In the genomic region with DNA sequence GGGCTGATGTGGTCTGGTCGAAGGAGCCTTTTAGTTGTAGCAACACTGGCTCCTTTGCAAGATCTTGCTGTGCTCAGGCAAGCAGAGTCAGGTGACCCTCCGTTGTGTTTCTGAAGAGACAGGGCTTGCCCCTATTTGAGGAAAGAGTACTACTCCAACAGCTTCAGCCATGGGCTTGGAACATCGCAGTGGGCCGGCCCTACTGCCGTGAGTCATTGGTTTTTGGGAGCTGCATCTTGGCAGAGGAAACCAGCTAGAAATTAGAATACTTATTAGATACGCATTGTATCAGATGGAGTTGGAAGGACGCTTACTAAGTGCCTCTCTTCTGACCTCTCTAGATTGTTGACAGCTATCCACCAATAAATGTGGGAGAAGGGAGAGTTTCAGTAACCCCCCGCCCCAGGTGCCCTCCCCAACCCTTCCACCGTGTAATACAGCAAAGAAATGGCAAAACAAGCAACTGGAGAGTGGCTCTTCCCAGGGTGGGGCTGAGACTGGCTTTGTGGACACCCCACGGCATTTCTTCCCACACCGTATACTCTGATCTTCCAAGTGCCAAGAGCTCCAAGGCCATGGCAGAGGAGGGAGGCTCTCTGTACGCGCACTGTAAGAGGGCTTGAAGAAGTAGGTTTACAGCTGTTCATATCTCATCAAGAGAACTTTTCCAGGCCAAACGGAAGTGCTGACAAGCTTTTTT, we compare ENCODE assay signal across 20 mouse cellular contexts. TPM values are rescaled to one million over a fixed set of nuclear protein-coding genes. Genes with fewer than 3 reads are reported as not detected.
DNase-seq lines count a peak whose midpoint lies in the region; ATAC-seq and TF ChIP-seq lines count a peak whose summit lies in the region.
"Had no signal": no experiment of that assay in that cellular context is flagged by ENCODE, and none has a peak within 500 bp of the region (broad histone marks: within the 10 kb centered on the region; RNA-seq: fewer than 3 reads in every experiment).

No protein-coding gene starts in this region.

- H3K27me3 ChIP-seq in embryonic facial prominence, embryonic 15.5 days, result no peaks in the 10 kb centered on the region
- no peaks in the 10 kb centered on the region for H3K27me3 ChIP-seq in embryonic facial prominence, embryonic 10.5 days (replicated peaks; ENCODE audit: low read depth, poor library complexity, severe bottlenecking)
- H3K27me3 ChIP-seq in lung, embryonic 14.5 days (ENCODE audit: insufficient read depth, low read length), result no peaks in the 10 kb centered on the region
- H3K27me3 ChIP-seq: heart, embryonic 13.5 days; hindbrain, embryonic 13.5 days; neural tube, embryonic 12.5 days had no signal

- 79% methylated on average over 14 of the region's 14 CpGs for WGBS in embryonic facial prominence, embryonic 15.5 days
- 93% methylated on average over 14 of the region's 14 CpGs for WGBS in embryonic facial prominence, embryonic 10.5 days
- 79% methylated on average over 14 of the region's 14 CpGs for WGBS in lung, embryonic 14.5 days
- WGBS in lung, adult 2 months, result 74% methylated on average over 14 of the region's 14 CpGs
- WGBS in olfactory bulb, adult 2 months, result 59% methylated on average over 14 of the region's 14 CpGs

- no peak for TF ChIP-seq POLR2A in lung, adult 2 months (IDR thresholded peaks at IDR 0.05; ENCODE audit: borderline replicate concordance, extremely low read depth, low read depth, low read length)
- TF ChIP-seq POLR2A in olfactory bulb, adult 2 months (IDR thresholded peaks at IDR 0.05; ENCODE audit: insufficient read depth, low read depth, low read length), result no peak

- no peak for DNase-seq in embryonic facial prominence, embryonic 10.5 days (ENCODE audit: low spot score)
- DNase-seq in lung, embryonic 14.5 days, result no peak
- DNase-seq in lung, adult 2 months, result no peak
- peak; percentile 8 for DNase-seq in Muller cell, postnatal 12 days (ENCODE audit: inconsistent ontology term)
- no peak for DNase-seq in cerebellum, adult 8-10 months
- DNase-seq: B cell, adult 2 months; cerebellum, adult 9-11 months; lung, adult 18-20 months; spleen, adult 18-20 months; thymus, adult 18-20 months; thymus, postnatal 4 days had no signal

- no peak overlapping the region for H3K9ac ChIP-seq in embryonic facial prominence, embryonic 15.5 days
- H3K9ac ChIP-seq in lung, embryonic 14.5 days, result no peak overlapping the region
- H3K9ac ChIP-seq: heart, embryonic 13.5 days; hindbrain, embryonic 13.5 days; neural tube, embryonic 12.5 days had no signal

- ATAC-seq in embryonic facial prominence, embryonic 15.5 days (ENCODE audit: insufficient number of reproducible peaks, low FRiP score, low TSS enrichment, low read depth), result 0 out of 2 replicates have a peak, but pooled peaks have one; percentile 19
- 0 out of 2 replicates have a peak, but pooled peaks have one; percentile 14 for ATAC-seq in lung, embryonic 14.5 days (ENCODE audit: insufficient read depth)

- H3K27ac ChIP-seq in embryonic facial prominence, embryonic 15.5 days (replicated peaks), result no peak overlapping the region
- no peak overlapping the region for H3K27ac ChIP-seq in embryonic facial prominence, embryonic 10.5 days (replicated peaks)
- H3K27ac ChIP-seq in lung, embryonic 14.5 days (ENCODE audit: low read depth), result no peak overlapping the region
- 0 out of 2 replicates have a peak overlapping the region, but pooled peaks have one; percentile 10 for H3K27ac ChIP-seq in olfactory bulb, adult 2 months (ENCODE audit: insufficient read depth, low read depth, low read length)
- H3K27ac ChIP-seq: forebrain, embryonic 10.5 days; heart, embryonic 13.5 days; hindbrain, embryonic 13.5 days; macrophage; midbrain, embryonic 10.5 days; neural tube, embryonic 12.5 days had no signal

- H3K9me3 ChIP-seq in embryonic facial prominence, embryonic 15.5 days (replicated peaks), result no peaks in the 10 kb centered on the region
- no peaks in the 10 kb centered on the region for H3K9me3 ChIP-seq in embryonic facial prominence, embryonic 10.5 days
- no peaks in the 10 kb centered on the region for H3K9me3 ChIP-seq in lung, embryonic 14.5 days (ENCODE audit: low read depth, low read length)
- H3K9me3 ChIP-seq: forebrain, embryonic 10.5 days; heart, embryonic 13.5 days; hindbrain, embryonic 13.5 days; neural tube, embryonic 12.5 days had no signal

- H3K36me3 ChIP-seq in embryonic facial prominence, embryonic 15.5 days, result peaks cover 19% of the 10 kb centered on the region
- peaks cover 54% of the 10 kb centered on the region for H3K36me3 ChIP-seq in embryonic facial prominence, embryonic 10.5 days (replicated peaks)
- H3K36me3 ChIP-seq in lung, embryonic 14.5 days (ENCODE audit: insufficient read depth), result peaks cover 49% of the 10 kb centered on the region

- TF ChIP-seq CTCF in lung, embryonic 14.5 days (IDR thresholded peaks at IDR 0.05; ENCODE audit: low read depth), result no peak
- no peak for TF ChIP-seq CTCF in lung, adult 2 months (IDR thresholded peaks at IDR 0.05; ENCODE audit: insufficient read depth, low read length)
- TF ChIP-seq CTCF in olfactory bulb, adult 2 months (IDR thresholded peaks at IDR 0.05; ENCODE audit: insufficient read depth, low read depth, low read length), result no peak

- no peak overlapping the region for H3K4me2 ChIP-seq in embryonic facial prominence, embryonic 15.5 days (replicated peaks)
- no peak overlapping the region for H3K4me2 ChIP-seq in lung, embryonic 14.5 days
- H3K4me2 ChIP-seq: heart, embryonic 13.5 days; hindbrain, embryonic 13.5 days; liver, embryonic 11.5 days; neural tube, embryonic 12.5 days had no signal

- H3K4me3 ChIP-seq in embryonic facial prominence, embryonic 15.5 days (replicated peaks), result no peak overlapping the region
- H3K4me3 ChIP-seq in embryonic facial prominence, embryonic 10.5 days, result no peak overlapping the region
- no peak overlapping the region for H3K4me3 ChIP-seq in lung, embryonic 14.5 days (ENCODE audit: low read depth, low read length)
- no peak overlapping the region for H3K4me3 ChIP-seq in lung, adult 2 months (replicated peaks; ENCODE audit: extremely low read depth, low read depth, low read length)
- no peak overlapping the region for H3K4me3 ChIP-seq in olfactory bulb, adult 2 months (ENCODE audit: insufficient read depth, low read depth, low read length)
- H3K4me3 ChIP-seq: forebrain, embryonic 10.5 days; heart, embryonic 13.5 days; hindbrain, embryonic 13.5 days; midbrain, embryonic 10.5 days; neural tube, embryonic 12.5 days had no signal

- H3K4me1 ChIP-seq in embryonic facial prominence, embryonic 15.5 days, result peaks cover 8% of the 10 kb centered on the region; the same call in 1 of the 2 replicates
- H3K4me1 ChIP-seq in embryonic facial prominence, embryonic 10.5 days, result peaks cover 4% of the 10 kb centered on the region; the same call in 1 of the 2 replicates
- no peaks in the 10 kb centered on the region for H3K4me1 ChIP-seq in lung, embryonic 14.5 days (ENCODE audit: insufficient read depth)
- H3K4me1 ChIP-seq in lung, adult 2 months (ENCODE audit: control insufficient read depth, insufficient read depth, low read length), result no peaks in the 10 kb centered on the region
- H3K4me1 ChIP-seq in olfactory bulb, adult 2 months (ENCODE audit: control insufficient read depth, insufficient read depth, low read length), result peaks cover 7% of the 10 kb centered on the region
- H3K4me1 ChIP-seq: forebrain, embryonic 10.5 days; heart, embryonic 13.5 days; midbrain, embryonic 10.5 days; neural tube, embryonic 12.5 days had no signal

RNA-seq across cellular contexts. Expression of a gene that starts 31.1 kb away (rescaled TPM):
- 116 and 117 TPM in 2 replicates for polyA plus RNA-seq in embryonic facial prominence, embryonic 15.5 days (2015; fragmentation: Nextera tagmentation; extraction: Ambion mirVana)
- polyA plus RNA-seq in embryonic facial prominence, embryonic 10.5 days (2016; fragmentation: Nextera tagmentation; extraction: Ambion mirVana), result 62.4 and 71.1 TPM in 2 replicates
- polyA plus RNA-seq in lung, embryonic 14.5 days (2014; fragmentation: Nextera tagmentation; extraction: Ambion mirVana), result 98.6 and 99.2 TPM in 2 replicates
- 26.0 and 36.0 TPM in 2 replicates for polyA plus RNA-seq in lung, adult 2 months (2012; rRNA removed)
- not detected in 2 replicates for polyA plus RNA-seq in olfactory bulb, adult 2 months (2012; ENCODE audit: insufficient read depth, insufficient read length, low replicate concordance, missing spikeins)

Comparison
In these comparisons a context has a peak if more than half of its experiments do, and no peak if none do; other contexts are left out.
1. RNA of a gene that starts 31.1 kb away (polyA plus RNA-seq): 116 to 117 TPM in embryonic facial prominence, embryonic 15.5 days, 98.6 to 99.2 TPM in lung, embryonic 14.5 days, 62.4 to 71.1 TPM in embryonic facial prominence, embryonic 10.5 days and 26.0 to 36.0 TPM in lung, adult 2 months; not detected in olfactory bulb, adult 2 months; every median in the first group is over 10 times any median in the second.